Mouse (Mus musculus) adrenal gland, postnatal 10 days (tissue): ENCODE data around the gene Atmin. TPM values are rescaled to one million over a fixed set of nuclear protein-coding genes. Genes with fewer than 3 reads are reported as not detected.
A peak's percentile ranks its signal among the peaks of the same experiment; 100 is the strongest.

ENCODE experiments used
- DNase-seq: peaks from one replicate; pipeline ENCODE4 v3.0.0; 2021; ENCODE audit warnings: mixed read lengths
- total RNA-seq, 2 experiments: library from RNA; stranded (reverse); gene quantifications; 2 replicates each; pipeline ENCODE4 v1.2.3; 2021

Atmin gene
- total RNA-seq, 2 experiments from 2014 or later = 16.0 to 19.0 TPM

DNA sequence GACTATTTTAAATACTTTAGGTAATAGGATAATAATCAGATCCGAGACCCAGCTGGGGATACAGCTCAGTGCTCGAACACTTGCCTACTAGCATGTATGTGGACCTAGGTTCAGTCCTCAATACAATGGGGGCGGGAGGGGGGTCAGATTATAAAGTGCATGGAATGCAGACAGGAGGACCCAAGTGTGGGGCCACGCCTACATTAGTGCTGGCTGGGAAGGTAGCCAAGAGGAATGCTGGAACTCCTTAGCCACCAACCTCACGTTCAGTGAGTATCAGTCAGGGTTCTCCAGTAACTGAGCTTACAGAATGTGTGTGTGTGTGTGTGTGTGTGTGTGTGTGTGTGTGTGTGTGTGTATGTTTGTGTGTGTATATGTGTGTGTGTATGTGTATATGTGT lies 8.2 kb downstream of the Atmin start:
- DNase-seq = no peak

GRCm38 (mm10) chr8:116951778-116952177 lies 8.6 kb downstream of the Atmin start:
- DNase-seq = no peak

GRCm38 (mm10) chr8:116952428-116952827 lies 9.2 kb downstream of the Atmin start:
- no peak for DNase-seq

- DNase-seq = no peak
These were observed 11.2 kb downstream of the Atmin start for GRCm38 (mm10) chr8:116954415-116954814.

- DNase-seq = no peak
These were observed 26.3 kb downstream of the Atmin start for GRCm38 (mm10) chr8:116969531-116969930.

DNA sequence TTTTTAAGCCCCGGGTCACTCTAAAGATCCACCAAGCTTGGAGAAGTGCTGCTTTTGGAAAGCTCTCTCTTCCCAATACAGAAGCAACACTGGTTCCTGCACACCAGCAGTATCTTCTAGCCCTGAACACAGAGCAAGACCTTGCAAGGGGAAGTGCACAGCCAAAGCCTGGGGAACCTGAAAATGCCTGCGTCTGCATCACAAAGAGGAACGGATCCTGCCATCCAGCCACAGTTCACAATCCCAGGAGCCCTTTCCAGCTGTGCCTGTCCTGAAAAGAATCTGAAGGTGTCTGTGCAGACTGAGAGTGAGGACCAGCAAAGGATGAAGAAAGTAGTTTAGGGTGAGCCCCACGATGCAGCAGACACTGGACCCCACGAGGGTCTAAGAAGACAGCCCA lies 31.9 kb downstream of the Atmin start:
- DNase-seq = no peak

DNA sequence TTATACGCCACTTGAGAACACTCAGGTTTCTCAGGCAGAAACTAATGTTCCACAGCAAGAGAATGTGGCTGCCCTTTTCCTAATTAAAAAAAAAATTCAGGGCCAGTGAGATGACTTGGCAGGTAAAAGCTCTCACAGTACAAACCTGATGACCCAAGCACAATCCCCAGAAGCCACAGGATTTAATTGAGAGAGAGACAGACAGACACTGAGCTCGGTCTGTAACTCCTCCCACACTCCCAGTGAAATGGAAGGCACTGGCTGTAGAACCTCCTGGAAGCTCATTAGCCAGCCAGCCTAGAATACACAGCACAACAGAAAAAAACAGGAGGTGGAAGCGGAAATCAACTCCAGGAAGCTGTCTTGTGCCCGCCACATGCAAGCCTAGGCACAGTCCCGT lies 32.4 kb downstream of the Atmin start:
- no peak for DNase-seq

DNA sequence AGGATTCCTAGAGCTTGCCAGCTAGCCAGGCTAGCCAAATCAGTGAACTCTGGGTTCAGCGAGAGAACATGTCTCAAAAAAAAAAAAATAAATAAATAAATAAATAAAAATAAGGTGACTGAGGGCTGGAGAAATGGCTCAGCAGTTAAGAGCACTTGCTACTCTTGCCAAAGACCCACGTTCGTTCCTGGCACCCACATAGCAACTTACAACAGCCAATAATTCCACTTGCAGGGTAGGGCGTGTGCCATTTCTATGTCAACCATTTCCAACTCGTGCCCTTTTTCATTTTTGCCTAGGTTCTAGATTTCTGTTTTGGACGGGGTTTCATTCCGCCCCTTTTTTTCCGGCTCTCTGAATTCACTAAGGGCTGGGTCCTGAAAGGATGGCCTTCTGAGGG lies 34.9 kb downstream of the Atmin start:
- DNase-seq = no peak

DNA sequence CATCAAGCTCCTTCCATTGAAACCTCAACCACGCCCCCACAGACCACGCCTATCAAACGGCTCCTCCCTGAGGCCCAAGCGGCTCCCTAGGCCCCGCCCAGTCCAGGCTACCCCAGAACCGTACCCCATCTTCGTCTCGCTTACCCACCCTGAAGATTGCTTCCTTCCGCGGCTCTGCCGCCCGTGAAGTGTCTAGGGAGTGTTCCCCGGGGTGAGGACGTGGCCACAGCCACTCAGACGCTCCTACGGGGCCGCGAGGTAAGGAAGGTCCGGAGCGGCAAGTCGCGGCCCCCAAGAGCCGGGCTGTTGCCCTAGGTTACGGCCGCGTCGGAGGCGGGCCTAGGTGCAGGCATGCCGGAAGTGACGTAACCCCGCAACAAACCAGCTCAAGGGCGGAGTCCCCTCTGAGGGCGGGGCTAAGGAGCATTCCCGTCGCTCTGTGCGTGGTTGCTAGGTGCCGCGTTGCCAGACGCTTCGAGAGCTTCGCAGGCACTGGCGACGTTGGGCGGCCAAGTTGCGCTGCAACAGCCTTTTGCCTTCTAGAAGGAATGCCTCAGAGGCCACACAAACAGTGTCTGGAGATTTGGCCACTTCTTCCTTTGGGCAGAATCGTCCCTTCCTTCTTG lies 35.6 kb downstream of the Atmin start, which contains the start of gene 1700030J22Rik:
Gene 1700030J22Rik (minus strand): TSS at position 329 of the 626 bp plus-strand sequence.
- DNase-seq = peak; percentile 99

DNA sequence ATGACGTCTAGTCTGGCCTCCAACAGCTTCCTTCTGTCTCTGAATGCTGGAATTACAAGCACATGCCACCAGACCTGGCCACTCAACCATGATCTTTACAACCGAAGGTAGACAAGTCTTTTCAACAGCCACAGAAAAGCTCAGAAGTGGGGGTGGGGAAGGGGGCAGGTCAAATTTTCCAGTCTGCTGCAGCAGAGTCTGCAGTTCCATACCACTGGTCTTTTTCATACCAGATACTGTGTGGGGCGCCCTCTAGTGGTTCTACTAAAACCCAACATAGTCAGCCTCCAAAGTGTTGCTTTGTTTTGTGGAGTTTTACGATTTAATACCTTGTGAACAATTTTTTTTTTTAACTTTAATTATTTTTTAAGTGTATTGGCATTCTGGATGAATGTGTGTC lies 36.9 kb downstream of the Atmin start:
- DNase-seq = peak; percentile 78

- no peak for DNase-seq
These were observed 46.6 kb downstream of the Atmin start for GRCm38 (mm10) chr8:116989842-116990241.

DNA sequence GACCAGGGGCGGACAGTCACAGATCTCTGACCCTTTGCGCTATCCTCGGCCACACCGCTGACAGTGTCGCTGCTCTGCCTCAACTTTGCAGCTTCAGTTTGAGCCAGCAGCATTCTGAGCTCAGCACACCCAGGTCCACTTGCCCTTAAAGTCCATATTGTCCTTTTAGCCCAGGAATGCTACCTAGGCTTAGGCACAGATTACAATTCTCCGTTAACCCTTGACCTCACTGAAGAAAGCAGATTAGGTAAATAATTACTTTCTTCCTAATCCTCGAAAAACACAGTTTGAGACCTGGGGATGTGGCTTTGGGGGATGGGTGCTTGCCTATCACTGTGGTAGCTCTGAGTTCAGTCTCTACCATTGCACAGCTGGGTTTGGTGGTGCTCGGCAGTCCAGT lies 48.0 kb downstream of the Atmin start:
- DNase-seq = no peak

GRCm38 (mm10) chr8:116992176-116992971 lies 49.2 kb downstream of the Atmin start:
- peak; percentile 24 for DNase-seq

GRCm38 (mm10) chr8:116993095-116993867 lies 50.1 kb downstream of the Atmin start, which contains the start of gene Gcsh:
Gcsh (minus strand) TSS chr8:116993537.
- DNase-seq = peak; percentile 100

GRCm38 (mm10) chr8:116994016-116994716 lies 51.0 kb downstream of the Atmin start:
- DNase-seq = no peak

Other genes with a start within 250 kb of the Atmin start
- 1 to 10 TPM; 7.8 to 7.9 TPM for gene Cdyl2, start 210.4 kb upstream of the Atmin start, total RNA-seq
- gene Cmc2, start 21.9 kb upstream of the Atmin start, total RNA-seq = 10 to 100 TPM; 40.1 to 46.4 TPM
- 10 to 100 TPM in 1 of 2 experiments, 1 to 10 TPM in 1; 7.1 to 10.5 TPM for gene Cenpn, start 21.7 kb upstream of the Atmin start, total RNA-seq
- 1 to 10 TPM in 1 of 2 experiments, under 1 TPM in 1; 0.99 to 1.2 TPM for gene 1700030J22Rik, start 35.6 kb downstream of the Atmin start, total RNA-seq
- 100 to 1,000 TPM; 145 to 162 TPM for gene Gcsh, start 50.1 kb downstream of the Atmin start, total RNA-seq
- under 1 TPM; 0.36 to 0.94 TPM for gene Pkd1l2, start 139.1 kb downstream of the Atmin start, total RNA-seq
- 1 to 10 TPM; 1.2 to 2.8 TPM for gene Bco1, start 152.5 kb downstream of the Atmin start, total RNA-seq
- 10 to 100 TPM in 1 of 2 experiments, 1 to 10 TPM in 1; 7.7 to 12.1 TPM for gene Gan, start 214.7 kb downstream of the Atmin start, total RNA-seq